In the genomic region with DNA sequence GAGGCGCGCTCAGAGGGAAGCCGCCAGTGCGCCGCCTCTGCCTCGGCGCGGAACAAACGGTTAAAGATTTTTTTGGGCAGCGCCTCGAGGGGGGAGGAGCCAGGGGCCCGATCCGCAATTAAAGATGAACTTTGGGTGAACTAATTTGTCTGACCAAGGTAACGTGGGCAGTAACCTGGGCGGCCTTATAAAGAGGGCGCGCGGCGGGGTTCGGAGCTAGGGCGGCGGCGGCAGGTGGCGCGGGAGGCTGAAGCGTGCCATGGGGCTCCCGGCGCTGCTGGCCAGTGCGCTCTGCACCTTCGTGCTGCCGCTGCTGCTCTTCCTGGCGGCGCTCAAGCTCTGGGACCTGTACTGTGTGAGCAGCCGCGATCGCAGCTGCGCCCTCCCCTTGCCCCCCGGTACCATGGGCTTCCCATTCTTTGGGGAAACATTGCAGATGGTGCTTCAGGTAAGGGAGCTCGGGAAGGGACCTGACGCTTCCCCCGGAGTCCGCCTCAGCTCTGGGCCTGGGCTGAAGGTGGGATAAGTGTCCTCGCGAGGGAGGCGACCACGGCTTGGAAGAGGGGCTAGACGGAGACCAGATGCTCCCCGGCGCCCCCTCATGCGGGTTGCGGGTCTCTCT, we compare ENCODE assay signal across 8 mouse cellular contexts. TPM values are rescaled to one million over a fixed set of nuclear protein-coding genes. Genes with fewer than 3 reads are reported as not detected.
DNase-seq lines count a peak whose midpoint lies in the region; ATAC-seq and TF ChIP-seq lines count a peak whose summit lies in the region.

Cyp26a1 (plus strand) TSS at position 148 of the 622 bp plus-strand sequence.

- H3K4me2 ChIP-seq in forebrain, embryonic 12.5 days, result peak within 1 kb of the TSS; percentile 44
- peak within 1 kb of the TSS; percentile 50 for H3K4me2 ChIP-seq in limb, embryonic 11.5 days (ENCODE audit: low read depth, severe bottlenecking)

- peak; percentile 48 for DNase-seq in kidney, adult 2 months
- DNase-seq in kidney, adult 11 months, result no peak
- DNase-seq in limb, embryonic 11.5 days (ENCODE audit: low spot score), result peak; percentile 59
- peak; percentile 75 for DNase-seq in retina, postnatal 1 day
- DNase-seq in adrenal gland, postnatal 25 days, result no peak
- DNase-seq in thymus, postnatal 25 days, result no peak
- DNase-seq in lung, postnatal 25 days (ENCODE audit: low spot score), result no peak

- no peak within 1 kb of the TSS for H3K27ac ChIP-seq in kidney, adult 2 months (ENCODE audit: insufficient read depth, low read depth, low read length)
- H3K27ac ChIP-seq in forebrain, embryonic 12.5 days, result no peak within 1 kb of the TSS
- no peak within 1 kb of the TSS for H3K27ac ChIP-seq in limb, embryonic 11.5 days (replicated peaks; ENCODE audit: low read depth, low read length)

- 0 out of 2 replicates have a peak, but pooled peaks have one; percentile 11 for ATAC-seq in forebrain, embryonic 12.5 days (ENCODE audit: low FRiP score)
- ATAC-seq in limb, embryonic 11.5 days (ENCODE audit: insufficient number of reproducible peaks, low FRiP score, low TSS enrichment, low read depth), result no peak

- no peaks in the 10 kb centered on the region for H3K27me3 ChIP-seq in kidney, adult 2 months (replicated peaks; ENCODE audit: control insufficient read depth, insufficient read depth, low read length)
- peaks cover 98% of the 10 kb centered on the region for H3K27me3 ChIP-seq in forebrain, embryonic 12.5 days
- peaks cover 96% of the 10 kb centered on the region for H3K27me3 ChIP-seq in limb, embryonic 11.5 days (ENCODE audit: control insufficient read depth, insufficient read depth, low read length)

- H3K4me3 ChIP-seq in kidney, adult 2 months (ENCODE audit: insufficient read depth, low read depth, low read length), result no peak within 1 kb of the TSS; the same call in 1 of the 2 replicates
- peak within 1 kb of the TSS; percentile 26 for H3K4me3 ChIP-seq in forebrain, embryonic 12.5 days (replicated peaks)
- H3K4me3 ChIP-seq in limb, embryonic 11.5 days (ENCODE audit: low read depth, low read length), result peak within 1 kb of the TSS; percentile 26

- TF ChIP-seq POLR2A in kidney, adult 2 months (IDR thresholded peaks at IDR 0.05; ENCODE audit: low read depth, low read length), result no peak

- H3K4me1 ChIP-seq in kidney, adult 2 months (ENCODE audit: control insufficient read depth, insufficient read depth, low read length), result no peaks in the 10 kb centered on the region
- H3K4me1 ChIP-seq in forebrain, embryonic 12.5 days, result peaks cover 34% of the 10 kb centered on the region
- H3K4me1 ChIP-seq in limb, embryonic 11.5 days (ENCODE audit: control insufficient read depth, insufficient read depth, low read length), result peaks cover 14% of the 10 kb centered on the region; the same call in 1 of the 2 replicates

- no peak within 1 kb of the TSS for H3K9ac ChIP-seq in forebrain, embryonic 12.5 days
- H3K9ac ChIP-seq in limb, embryonic 11.5 days (ENCODE audit: low read length), result no peak within 1 kb of the TSS

- no peaks in the 10 kb centered on the region for H3K9me3 ChIP-seq in forebrain, embryonic 12.5 days
- H3K9me3 ChIP-seq in limb, embryonic 11.5 days (ENCODE audit: control insufficient read depth, low read length), result no peaks in the 10 kb centered on the region

- no peaks in the 10 kb centered on the region for H3K36me3 ChIP-seq in kidney, adult 2 months (ENCODE audit: control insufficient read depth, insufficient read depth, low read length)
- no peaks in the 10 kb centered on the region for H3K36me3 ChIP-seq in forebrain, embryonic 12.5 days (replicated peaks)
- H3K36me3 ChIP-seq in limb, embryonic 11.5 days (ENCODE audit: control insufficient read depth, insufficient read depth, low read length), result no peaks in the 10 kb centered on the region

- TF ChIP-seq CTCF in kidney, adult 2 months (conservative IDR thresholded peaks at IDR 0.05; ENCODE audit: insufficient read depth, insufficient read length, low read depth, low read length), result no peak

- under 1% methylated on average over 51 of the region's 51 CpGs for WGBS in kidney, adult 2 months
- WGBS in forebrain, embryonic 12.5 days, result under 1% methylated on average over 51 of the region's 51 CpGs
- 1% methylated on average over 51 of the region's 51 CpGs for WGBS in limb, embryonic 11.5 days

RNA-seq across cellular contexts. Expression of gene Cyp26a1, which starts in this region (rescaled TPM):
- polyA plus RNA-seq in kidney, adult 2 months (2012; rRNA removed), result 0.33 and 0.54 TPM in 2 replicates
- polyA plus RNA-seq in forebrain, embryonic 12.5 days (2016; fragmentation: Nextera tagmentation; extraction: Ambion mirVana), result 0.50 and 0.65 TPM in 2 replicates
- polyA plus RNA-seq in limb, embryonic 11.5 days (2014; fragmentation: Nextera tagmentation; extraction: Ambion mirVana), result 3.3 and 5.0 TPM in 2 replicates
- total RNA-seq in adrenal gland, postnatal 25 days (2021), result not detected in 2 replicates

Comparison
In these comparisons a context has a peak if more than half of its experiments do, and no peak if none do; other contexts are left out.
1. Peak in DNase-seq in kidney, adult 2 months; RNA of the gene not detected or under 1 TPM.
2. Peak in ATAC-seq, H3K4me3 ChIP-seq and H3K4me2 ChIP-seq in forebrain, embryonic 12.5 days; RNA of the gene not detected or under 1 TPM.
3. DNase-seq: peak in limb, embryonic 11.5 days (single experiment) and retina, postnatal 1 day (single experiment); none in kidney, adult 11 months (single experiment), adrenal gland, postnatal 25 days (single experiment), thymus, postnatal 25 days (single experiment) and lung, postnatal 25 days (single experiment).